Mouse (Mus musculus): ENCODE results near the gene Smap2. TPM values are rescaled to one million over a fixed set of nuclear protein-coding genes. Genes with fewer than 3 reads are reported as not detected.

Smap2 gene
- total and polyA plus RNA-seq, 3 experiments = 26.7 to 49.6 (median 44.2) TPM

- Histone ChIP-seq H3K9ac (ENCODE audit: low read depth, low read length) (no peak overlapping the region), H3K4me3 (no peak overlapping the region)
- WGBS = 21% methylated on average over 35 of the region's 35 CpGs
These were observed 35.6 kb upstream of the Smap2 start for GRCm38 (mm10) chr4:121052454-121053323.

DNA sequence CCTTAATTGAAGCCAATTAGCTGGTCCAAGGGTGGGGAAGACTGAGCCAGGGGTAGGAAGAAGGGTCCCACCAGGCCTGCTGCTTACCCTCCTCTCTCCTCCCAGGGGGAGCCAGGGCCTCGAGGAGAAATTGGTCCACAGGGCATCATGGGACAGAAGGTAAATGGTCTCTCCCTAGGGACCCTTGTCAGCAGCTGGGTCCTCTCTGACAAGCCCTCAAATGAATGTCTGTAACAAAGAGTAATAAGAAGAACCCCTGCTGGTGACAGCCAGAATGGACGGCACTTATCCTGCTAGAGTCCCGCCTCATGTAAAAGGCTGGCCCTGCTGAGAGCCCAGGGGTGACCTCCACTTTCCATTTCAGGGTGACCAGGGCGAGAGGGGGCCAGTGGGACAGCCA, 34.8 kb upstream of the Smap2 start:
- H3K4me1 ChIP-seq (ENCODE audit: control insufficient read depth, insufficient read depth, low read length) = no peaks in the 10 kb centered on the region
- WGBS = 50% methylated on average over 4 of the region's 4 CpGs
- no peak for DNase-seq
- no peak for TF ChIP-seq POLR2A (IDR thresholded peaks at IDR 0.05; ENCODE audit: insufficient read depth, low read depth, low read length)
- no peak for TF ChIP-seq CTCF (IDR thresholded peaks at IDR 0.05)
- no peak for TF ChIP-seq EP300 (IDR thresholded peaks at IDR 0.05; ENCODE audit: insufficient read depth, low read depth, low read length)
- no peaks in the 10 kb centered on the region; the same call in 1 of the 2 replicates for H3K79me2 ChIP-seq (replicated peaks; ENCODE audit: control insufficient read depth, insufficient read depth, low read length)
- no peak overlapping the region for H3K4me3 ChIP-seq
- intact Hi-C loops (cut with DNase I) = no loop called here
- no peak overlapping the region for H3K27ac ChIP-seq
- no peaks in the 10 kb centered on the region; the same call in 1 of the 2 replicates for H3K27me3 ChIP-seq (ENCODE audit: control insufficient read depth, insufficient read depth, low read length)
- H3K36me3 ChIP-seq (ENCODE audit: control insufficient read depth, insufficient read depth, low read length) = no peaks in the 10 kb centered on the region
- H3K9ac ChIP-seq (ENCODE audit: low read depth, low read length) = no peak overlapping the region

More at GRCm38 (mm10) chr4:121052454-121053323, 35.6 kb upstream of the Smap2 start:
- H3K27me3 ChIP-seq (ENCODE audit: control insufficient read depth, insufficient read depth, low read length) = no peaks in the 10 kb centered on the region; the same call in 1 of the 2 replicates
- no peaks in the 10 kb centered on the region for H3K4me1 ChIP-seq (ENCODE audit: control insufficient read depth, insufficient read depth, low read length)
- H3K79me2 ChIP-seq (replicated peaks; ENCODE audit: control insufficient read depth, insufficient read depth, low read length) = no peaks in the 10 kb centered on the region
- TF ChIP-seq POLR2A (IDR thresholded peaks at IDR 0.05; ENCODE audit: insufficient read depth, low read depth, low read length) (no peak), CTCF (IDR thresholded peaks at IDR 0.05) (no peak), EP300 (IDR thresholded peaks at IDR 0.05; ENCODE audit: insufficient read depth, low read depth, low read length) (no peak)
- intact Hi-C loops (cut with DNase I) = no loop called here
- no peak for DNase-seq
- H3K36me3 ChIP-seq (ENCODE audit: control insufficient read depth, insufficient read depth, low read length) = no peaks in the 10 kb centered on the region
- H3K27ac ChIP-seq = no peak overlapping the region

GRCm38 (mm10) chr4:121042946-121043345, 25.9 kb upstream of the Smap2 start:
- Histone ChIP-seq H3K4me3 (no peak overlapping the region), H3K27me3 (ENCODE audit: control insufficient read depth, insufficient read depth, low read length) (peaks cover 4% of the 10 kb centered on the region), H3K27ac (no peak overlapping the region), H3K79me2 (replicated peaks; ENCODE audit: control insufficient read depth, insufficient read depth, low read length) (no peaks in the 10 kb centered on the region; the same call in 1 of the 2 replicates), H3K4me1 (ENCODE audit: control insufficient read depth, insufficient read depth, low read length) (peaks cover 2% of the 10 kb centered on the region; the same call in 1 of the 2 replicates), H3K9ac (ENCODE audit: low read depth, low read length) (no peak overlapping the region), H3K36me3 (ENCODE audit: control insufficient read depth, insufficient read depth, low read length) (no peaks in the 10 kb centered on the region)
- WGBS = 89% methylated on average over 3 of the region's 3 CpGs
- no peak for DNase-seq
- intact Hi-C loops (cut with DNase I) = no loop called here
- TF ChIP-seq CTCF (IDR thresholded peaks at IDR 0.05) (no peak), POLR2A (IDR thresholded peaks at IDR 0.05; ENCODE audit: insufficient read depth, low read depth, low read length) (no peak), EP300 (IDR thresholded peaks at IDR 0.05; ENCODE audit: insufficient read depth, low read depth, low read length) (no peak)

GRCm38 (mm10) chr4:121042472-121042871, 25.4 kb upstream of the Smap2 start:
- Histone ChIP-seq H3K27me3 (ENCODE audit: control insufficient read depth, insufficient read depth, low read length) (peaks cover 4% of the 10 kb centered on the region), H3K79me2 (replicated peaks; ENCODE audit: control insufficient read depth, insufficient read depth, low read length) (no peaks in the 10 kb centered on the region; the same call in 1 of the 2 replicates), H3K4me1 (ENCODE audit: control insufficient read depth, insufficient read depth, low read length) (peaks cover 2% of the 10 kb centered on the region; the same call in 1 of the 2 replicates), H3K9ac (ENCODE audit: low read depth, low read length) (no peak overlapping the region), H3K4me3 (no peak overlapping the region), H3K36me3 (ENCODE audit: control insufficient read depth, insufficient read depth, low read length) (no peaks in the 10 kb centered on the region), H3K27ac (no peak overlapping the region)
- intact Hi-C loops (cut with DNase I) = no loop called here
- TF ChIP-seq CTCF (IDR thresholded peaks at IDR 0.05) (no peak), POLR2A (IDR thresholded peaks at IDR 0.05; ENCODE audit: insufficient read depth, low read depth, low read length) (no peak), EP300 (IDR thresholded peaks at IDR 0.05; ENCODE audit: insufficient read depth, low read depth, low read length) (no peak)
- 83% methylated on average over 5 of the region's 5 CpGs for WGBS
- no peak for DNase-seq

GRCm38 (mm10) chr4:121040897-121041671, 24.0 kb upstream of the Smap2 start:
- DNase-seq = peak; percentile 53 to 70
- no peak for TF ChIP-seq EP300 (IDR thresholded peaks at IDR 0.05; ENCODE audit: insufficient read depth, low read depth, low read length)
- no peak for TF ChIP-seq POLR2A (IDR thresholded peaks at IDR 0.05; ENCODE audit: insufficient read depth, low read depth, low read length)
- TF ChIP-seq CTCF (IDR thresholded peaks at IDR 0.05) = peak; percentile 85
- Histone ChIP-seq H3K4me3 (no peak overlapping the region), H3K9ac (ENCODE audit: low read depth, low read length) (no peak overlapping the region), H3K4me1 (ENCODE audit: control insufficient read depth, insufficient read depth, low read length) (peaks cover 2% of the 10 kb centered on the region; the same call in 1 of the 2 replicates), H3K79me2 (replicated peaks; ENCODE audit: control insufficient read depth, insufficient read depth, low read length) (no peaks in the 10 kb centered on the region), H3K36me3 (ENCODE audit: control insufficient read depth, insufficient read depth, low read length) (no peaks in the 10 kb centered on the region), H3K27ac (no peak overlapping the region), H3K27me3 (ENCODE audit: control insufficient read depth, insufficient read depth, low read length) (peaks cover 4% of the 10 kb centered on the region)
- intact Hi-C loops (cut with DNase I) = loop anchor here (1.0 kb wide), 1 partner anchor 55 kb away; no protein-coding TSS in a partner anchor
- 21% methylated on average over 18 of the region's 18 CpGs for WGBS

All from heart, adult 2 months (tissue).